Mouse (Mus musculus) hindbrain, embryonic 14.5 days (tissue): ENCODE data around the gene B4galt7. TPM values are rescaled to one million over a fixed set of nuclear protein-coding genes. Genes with fewer than 3 reads are reported as not detected.
"Not testable (repeated sequence)": the region's sequence is repeated elsewhere in the genome, so short reads cannot be mapped to it uniquely, and the experiment has no call there.

Experiments used
- ATAC-seq: fragments of 200-750 bp; cut with Nextera tagmentation; 2 replicates; pipeline ENCODE4 v1.8.0; 2017; ENCODE audit warnings: moderate number of reproducible peaks, mild to moderate bottlenecking, moderate TSS enrichment, moderate library complexity; ENCODE audit not compliant: low FRiP score
- DNase-seq: peaks from one replicate; pipeline ENCODE4 v3.0.0-alpha.2; 2015; ENCODE audit warnings: low spot score
- H3K27ac ChIP-seq: fragments of 300-500 bp; sonication (generic); 2 replicates; pipeline ENCODE4 v1.5.1; 2014; ENCODE audit warnings: mild to moderate bottlenecking, moderate library complexity
- H3K27me3 ChIP-seq: fragments of 300-500 bp; sonication (generic); 2 replicates; pipeline ENCODE4 v1.6.1; 2014; ENCODE audit warnings: mild to moderate bottlenecking, low read length, mixed read lengths; ENCODE audit not compliant: control insufficient read depth, insufficient read depth
- H3K36me3 ChIP-seq: fragments of 300-500 bp; sonication (generic); replicated peaks from 2 replicates; pipeline ENCODE4 v1.6.1; 2014; ENCODE audit not compliant: control insufficient read depth, insufficient read depth
- H3K4me1 ChIP-seq: fragments of 300-500 bp; sonication (generic); replicated peaks from 2 replicates; pipeline ENCODE4 v1.6.1; 2014; ENCODE audit warnings: antibody characterized with exemption, low read length, mixed read lengths; ENCODE audit not compliant: control insufficient read depth, insufficient read depth
- H3K4me2 ChIP-seq: fragments of 300-500 bp; sonication (generic); replicated peaks from 2 replicates; pipeline ENCODE4 v1.6.1; 2014; ENCODE audit warnings: mild to moderate bottlenecking, moderate library complexity
- H3K4me3 ChIP-seq: fragments of 300-500 bp; sonication (generic); replicated peaks from 2 replicates; pipeline ENCODE4 v1.5.1; 2014; ENCODE audit warnings: mild to moderate bottlenecking, low read length
- H3K9ac ChIP-seq: fragments of 300-500 bp; sonication (generic); 2 replicates; pipeline ENCODE4 v1.6.1; 2014
- H3K9me3 ChIP-seq: fragments of 300-500 bp; sonication (generic); 2 replicates; pipeline ENCODE4 v1.6.1; 2016; ENCODE audit warnings: low read length; ENCODE audit not compliant: control insufficient read depth
- WGBS: fragments of 180-500 bp; shearing (Covaris S2); extraction: QIAGEN DNeasy Blood & Tissue Kit; methylation state at CpG from one replicate; pipeline ENCODE4 v1.1.7; 2014; 5-methylcytosine and 5-hydroxymethylcytosine counted together
- polyA plus RNA-seq: library from polyadenylated mRNA; unstranded; fragments of >200 nt; fragmentation: Nextera tagmentation; extraction: Ambion mirVana; gene quantifications from 2 replicates; pipeline ENCODE4 v1.2.1, GENCODE M21; 2014

The B4galt7 gene
- 18.3 and 25.3 TPM in 2 replicates for polyA plus RNA-seq

- peaks cover 49% of the 10 kb centered on the region for H3K36me3 ChIP-seq
- no peaks in the 10 kb centered on the region for H3K9me3 ChIP-seq
- peak within 1 kb of the TSS; percentile 81 for H3K4me3 ChIP-seq
- no peaks in the 10 kb centered on the region for H3K27me3 ChIP-seq
- peak; percentile 76 for DNase-seq
- H3K4me1 ChIP-seq, result peaks cover 9% of the 10 kb centered on the region
- 11% methylated on average over 51 of the region's 51 CpGs for WGBS
- ATAC-seq, result peak; percentile 89
- H3K27ac ChIP-seq, result peak within 1 kb of the TSS; percentile 65
- H3K4me2 ChIP-seq, result peak within 1 kb of the TSS; percentile 82
- H3K9ac ChIP-seq, result peak within 1 kb of the TSS; percentile 86
These were observed at the start of gene B4galt7 for GRCm38 (mm10) chr13:55599566-55600540. Gene B4galt7, plus strand, starts transcription at chr13:55599896.

GRCm38 (mm10) chr13:55555921-55556320 lies 43.8 kb upstream of the B4galt7 start:
- Histone ChIP-seq H3K36me3 (peaks cover 61% of the 10 kb centered on the region), H3K4me1 (no peaks in the 10 kb centered on the region), H3K4me3 (no peak overlapping the region), H3K27ac (no peak overlapping the region), H3K27me3 (no peaks in the 10 kb centered on the region), H3K4me2 (no peak overlapping the region), H3K9me3 (no peaks in the 10 kb centered on the region), H3K9ac (no peak overlapping the region)
- DNase-seq (no peak), ATAC-seq (no peak)
- WGBS, result 92% methylated on average over 9 of the region's 9 CpGs

- Histone ChIP-seq H3K27me3 (no peaks in the 10 kb centered on the region), H3K4me3 (no peak overlapping the region), H3K9ac (no peak overlapping the region), H3K9me3 (no peaks in the 10 kb centered on the region), H3K4me1 (no peaks in the 10 kb centered on the region), H3K27ac (no peak overlapping the region), H3K4me2 (no peak overlapping the region), H3K36me3 (peaks cover 48% of the 10 kb centered on the region)
- WGBS, result 93% methylated on average over 6 of the region's 6 CpGs
- DNase-seq (no peak), ATAC-seq (no peak)
These were observed 42.2 kb upstream of the B4galt7 start for GRCm38 (mm10) chr13:55557499-55557898.

GRCm38 (mm10) chr13:55563266-55563879 lies 36.3 kb upstream of the B4galt7 start:
- Histone ChIP-seq H3K4me1 (peaks cover 7% of the 10 kb centered on the region; the same call in 1 of the 2 replicates), H3K36me3 (peaks cover 41% of the 10 kb centered on the region), H3K9ac (no peak overlapping the region), H3K4me2 (no peak overlapping the region), H3K9me3 (no peaks in the 10 kb centered on the region), H3K27me3 (no peaks in the 10 kb centered on the region), H3K4me3 (no peak overlapping the region), H3K27ac (no peak overlapping the region)
- 79% methylated on average over 7 of the region's 7 CpGs for WGBS
- DNase-seq (no peak), ATAC-seq (no peak)

GRCm38 (mm10) chr13:55567001-55567400 lies 32.7 kb upstream of the B4galt7 start:
- DNase-seq (no peak), ATAC-seq (no peak)
- H3K36me3 ChIP-seq, result peaks cover 41% of the 10 kb centered on the region
- no peak overlapping the region for H3K4me2 ChIP-seq
- no peaks in the 10 kb centered on the region for H3K27me3 ChIP-seq
- peaks cover 20% of the 10 kb centered on the region for H3K4me1 ChIP-seq
- no peak overlapping the region for H3K9ac ChIP-seq
- WGBS, result 77% methylated on average over 6 of the region's 6 CpGs
- H3K4me3 ChIP-seq, result no peak overlapping the region
- no peaks in the 10 kb centered on the region for H3K9me3 ChIP-seq
- H3K27ac ChIP-seq, result no peak overlapping the region

GRCm38 (mm10) chr13:55567949-55568348 lies 31.7 kb upstream of the B4galt7 start:
- WGBS, result 89% methylated on average over 2 of the region's 2 CpGs
- Histone ChIP-seq H3K4me1 (peaks cover 24% of the 10 kb centered on the region), H3K27ac (no peak overlapping the region), H3K9ac (no peak overlapping the region), H3K27me3 (no peaks in the 10 kb centered on the region), H3K36me3 (peaks cover 34% of the 10 kb centered on the region), H3K9me3 (no peaks in the 10 kb centered on the region), H3K4me3 (no peak overlapping the region), H3K4me2 (no peak overlapping the region)
- no peak for DNase-seq
- no peak for ATAC-seq

- not testable (repeated sequence) for DNase-seq, H3K4me2 ChIP-seq, ATAC-seq, H3K27me3 ChIP-seq, H3K9ac ChIP-seq, H3K9me3 ChIP-seq, H3K4me3 ChIP-seq, H3K27ac ChIP-seq
- Histone ChIP-seq H3K36me3 (peaks cover 28% of the 10 kb centered on the region), H3K4me1 (peaks cover 24% of the 10 kb centered on the region)
- 93% methylated on average over 4 of the region's 4 CpGs for WGBS
These were observed 31.2 kb upstream of the B4galt7 start for GRCm38 (mm10) chr13:55568524-55568923.

- DNase-seq (peak; percentile 31), ATAC-seq (peak; percentile 25; the same call in 1 of the 2 replicates)
- H3K4me2 ChIP-seq, result peak overlapping the region; percentile 59
- peak overlapping the region; percentile 98 for H3K4me3 ChIP-seq
- no peaks in the 10 kb centered on the region for H3K9me3 ChIP-seq
- 3% methylated on average over 16 of the region's 16 CpGs for WGBS
- H3K4me1 ChIP-seq, result peaks cover 24% of the 10 kb centered on the region
- no peaks in the 10 kb centered on the region for H3K27me3 ChIP-seq
- peak overlapping the region; percentile 94 for H3K27ac ChIP-seq
- peaks cover 24% of the 10 kb centered on the region for H3K36me3 ChIP-seq
- H3K9ac ChIP-seq, result peak overlapping the region; percentile 97
These were observed 29.9 kb upstream of the B4galt7 start for GRCm38 (mm10) chr13:55569726-55570285.
